Mouse (Mus musculus) ES-Bruce4 (cell line): ENCODE results near the gene Ctrb1.

ENCODE experiments used
- CTCF ChIP-seq: IDR thresholded peaks from one replicate; pipeline ENCODE4 v1.8.1; 2011; ENCODE audit warnings: low read depth, low read length
- EP300 ChIP-seq: IDR thresholded peaks from 2 replicates; pipeline ENCODE4 v1.6.1; 2011; ENCODE audit warnings: low read depth, low read length; ENCODE audit not compliant: insufficient read depth
- POLR2A ChIP-seq: IDR thresholded peaks from one replicate; pipeline ENCODE4 v1.8.1; 2011; ENCODE audit warnings: low read length; ENCODE audit not compliant: insufficient read depth

- TF ChIP-seq EP300, result no peak
- no peak for TF ChIP-seq POLR2A
- TF ChIP-seq CTCF, result no peak
Observed at GRCm38 (mm10) chr8:111735791-111736190, 45.0 kb upstream of the Ctrb1 start.
